Mouse (Mus musculus): ENCODE measurements around the gene Ppp1r12b. TPM values are rescaled to one million over a fixed set of nuclear protein-coding genes. Genes with fewer than 3 reads are reported as not detected.
A peak's percentile ranks its signal among the peaks of the same experiment; 100 is the strongest.

The Ppp1r12b gene
- total RNA-seq, 2 experiments from 2014 or later: 75.4 to 78.5 TPM

- intact Hi-C loops (cut with DNase I): no loop called here
- DNase-seq (ENCODE audit: extremely low spot score in 1 of 2, low spot score in 2 of 2): no peak
These were observed 200.1 kb downstream of the Ppp1r12b start for GRCm38 (mm10) chr1:134755548-134756189.

- intact Hi-C loops (cut with DNase I): no loop called here
These were observed 200.9 kb downstream of the Ppp1r12b start for GRCm38 (mm10) chr1:134754818-134755217.

GRCm38 (mm10) chr1:134753751-134754630 is 201.8 kb downstream of the Ppp1r12b start:
- no peak for DNase-seq (ENCODE audit: extremely low spot score in 1 of 2, low spot score in 2 of 2)
- intact Hi-C loops (cut with DNase I): no loop called here

More at GRCm38 (mm10) chr1:134754818-134755217, 200.9 kb downstream of the Ppp1r12b start:
- no peak for DNase-seq (ENCODE audit: extremely low spot score in 1 of 2, low spot score in 2 of 2)

- no peak for DNase-seq (ENCODE audit: extremely low spot score in 1 of 2, low spot score in 2 of 2)
- intact Hi-C loops (cut with DNase I): no loop called here
These were observed 203.3 kb downstream of the Ppp1r12b start for GRCm38 (mm10) chr1:134752447-134752846.

GRCm38 (mm10) chr1:134749889-134750288 is 205.9 kb downstream of the Ppp1r12b start:
- peak in 1 of 2 experiments; percentile 61 for DNase-seq (ENCODE audit: extremely low spot score in 1 of 2, low spot score in 2 of 2)
- intact Hi-C loops (cut with DNase I): loop anchor here (10.0 kb wide), 1 partner anchor 75 kb away; no protein-coding TSS in a partner anchor

GRCm38 (mm10) chr1:134747236-134748174 is 208.2 kb downstream of the Ppp1r12b start:
- intact Hi-C loops (cut with DNase I): loop anchor here (10.0 kb wide), 1 partner anchor 77 kb away; no protein-coding TSS in a partner anchor
- DNase-seq (ENCODE audit: extremely low spot score in 1 of 2, low spot score in 2 of 2): peak in 1 of 2 experiments; percentile 53

- no peak for DNase-seq (ENCODE audit: extremely low spot score in 1 of 2, low spot score in 2 of 2)
- intact Hi-C loops (cut with DNase I): loop anchor here (10.0 kb wide), 1 partner anchor 79 kb away; no protein-coding TSS in a partner anchor
These were observed 210.1 kb downstream of the Ppp1r12b start for GRCm38 (mm10) chr1:134745648-134746047.

- DNase-seq (ENCODE audit: extremely low spot score in 1 of 2, low spot score in 2 of 2): no peak
- intact Hi-C loops (cut with DNase I): loop anchor here (10.0 kb wide), 1 partner anchor 83 kb away; no protein-coding TSS in a partner anchor
These were observed 213.6 kb downstream of the Ppp1r12b start for GRCm38 (mm10) chr1:134741946-134742661.

GRCm38 (mm10) chr1:134741433-134741832 is 214.3 kb downstream of the Ppp1r12b start:
- intact Hi-C loops (cut with DNase I): loop anchor here (10.0 kb wide), 1 partner anchor 83 kb away; no protein-coding TSS in a partner anchor
- DNase-seq (ENCODE audit: extremely low spot score in 1 of 2, low spot score in 2 of 2): peak in 1 of 2 experiments; percentile 58

GRCm38 (mm10) chr1:134737463-134737862 is 218.3 kb downstream of the Ppp1r12b start:
- intact Hi-C loops (cut with DNase I): no loop called here
- no peak for DNase-seq (ENCODE audit: extremely low spot score in 1 of 2, low spot score in 2 of 2)

GRCm38 (mm10) chr1:134733659-134734058 is 222.1 kb downstream of the Ppp1r12b start:
- DNase-seq (ENCODE audit: extremely low spot score in 1 of 2, low spot score in 2 of 2): no peak
- intact Hi-C loops (cut with DNase I): no loop called here

- DNase-seq (ENCODE audit: extremely low spot score in 1 of 2, low spot score in 2 of 2): no peak
- intact Hi-C loops (cut with DNase I): no loop called here
These were observed 228.5 kb downstream of the Ppp1r12b start for GRCm38 (mm10) chr1:134727256-134727655.

GRCm38 (mm10) chr1:134726480-134726879 is 229.3 kb downstream of the Ppp1r12b start:
- no peak for DNase-seq (ENCODE audit: extremely low spot score in 1 of 2, low spot score in 2 of 2)
- intact Hi-C loops (cut with DNase I): no loop called here

GRCm38 (mm10) chr1:134725276-134725675 is 230.5 kb downstream of the Ppp1r12b start:
- intact Hi-C loops (cut with DNase I): no loop called here
- DNase-seq (ENCODE audit: extremely low spot score in 1 of 2, low spot score in 2 of 2): peak in 1 of 2 experiments; percentile 52

- intact Hi-C loops (cut with DNase I): no loop called here
- DNase-seq (ENCODE audit: extremely low spot score in 1 of 2, low spot score in 2 of 2): no peak
These were observed 232.9 kb downstream of the Ppp1r12b start for GRCm38 (mm10) chr1:134722891-134723290.

- intact Hi-C loops (cut with DNase I): no loop called here
- DNase-seq (ENCODE audit: extremely low spot score in 1 of 2, low spot score in 2 of 2): no peak
These were observed 234.3 kb downstream of the Ppp1r12b start for GRCm38 (mm10) chr1:134721486-134721885.

- DNase-seq (ENCODE audit: extremely low spot score in 1 of 2, low spot score in 2 of 2): no peak
- intact Hi-C loops (cut with DNase I): no loop called here
These were observed 235.9 kb downstream of the Ppp1r12b start for GRCm38 (mm10) chr1:134719718-134720304.

- intact Hi-C loops (cut with DNase I): no loop called here
- DNase-seq (ENCODE audit: extremely low spot score in 1 of 2, low spot score in 2 of 2): no peak
These were observed 240.7 kb downstream of the Ppp1r12b start for GRCm38 (mm10) chr1:134715092-134715491.

All from left cerebral cortex, postnatal 10 days (tissue).